Mouse (Mus musculus) c-Kit-positive CD71-positive TER-119-negative erythroid progenitor cells, embryonic 14.5 days (primary cell): Measurements from ENCODE around the gene Pgrmc1.

Source experiments
- DNase-seq: peaks from one replicate; pipeline ENCODE4 v3.0.0-alpha.2; 2013; ENCODE audit warnings: low read depth

Pgrmc1 gene

DNA sequence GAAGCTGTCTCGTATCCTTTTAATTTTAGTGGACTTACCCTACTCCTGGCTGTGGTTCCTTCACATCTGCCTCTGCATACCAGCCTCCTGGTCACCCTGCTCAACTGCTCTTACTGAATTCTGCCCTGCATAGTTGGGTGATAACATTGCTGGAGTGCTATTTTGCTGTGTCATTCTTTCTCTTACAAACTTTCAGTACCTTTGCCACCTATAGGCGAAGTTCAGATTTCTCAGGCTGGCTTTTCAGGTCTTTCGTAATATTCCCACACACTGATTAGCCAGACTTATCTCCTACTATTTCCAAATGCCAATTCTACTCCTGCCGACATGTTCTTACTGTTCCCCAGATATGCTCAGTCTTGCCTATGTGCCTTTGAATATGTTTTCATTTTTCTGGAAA lies 6.0 kb downstream of the Pgrmc1 start:
- DNase-seq, result no peak

DNA sequence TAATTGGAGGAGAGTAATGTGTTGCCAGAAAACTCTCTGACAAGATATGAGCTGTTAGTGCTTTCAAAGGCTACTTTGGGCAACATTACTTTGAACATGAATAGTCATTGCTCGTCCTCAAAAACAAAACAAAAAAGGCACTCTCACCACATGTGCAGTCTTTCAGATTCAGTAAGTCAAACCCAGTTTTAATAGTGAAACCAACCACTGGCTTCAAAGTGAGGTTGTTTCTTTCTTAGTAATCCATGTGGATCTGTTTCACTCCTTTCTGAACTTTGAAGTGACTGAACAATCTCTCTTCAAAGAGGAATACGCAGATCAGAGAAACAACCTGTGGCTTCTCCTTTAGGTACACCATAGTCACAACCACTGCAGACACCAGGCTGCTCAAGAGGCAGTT lies 11.1 kb downstream of the Pgrmc1 start:
- no peak for DNase-seq

DNA sequence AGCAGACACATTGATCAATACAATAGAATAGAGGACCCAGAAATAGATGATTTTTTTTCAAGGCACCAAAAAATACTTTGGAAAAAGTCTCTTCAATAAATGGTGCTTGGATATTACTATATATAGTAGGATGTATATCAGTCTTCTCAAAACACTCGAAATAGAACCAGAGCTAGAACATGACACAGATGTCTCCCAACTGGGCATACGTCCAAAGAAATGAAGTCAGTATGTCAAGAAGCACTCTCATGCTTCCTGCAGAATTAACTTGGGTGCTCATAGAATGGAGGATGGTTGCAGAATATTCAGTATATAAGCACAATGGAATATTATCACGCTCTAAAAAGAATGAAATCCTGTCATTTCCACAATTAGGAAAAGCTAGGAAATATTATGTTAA lies 30.1 kb downstream of the Pgrmc1 start:
- DNase-seq, result no peak

DNA sequence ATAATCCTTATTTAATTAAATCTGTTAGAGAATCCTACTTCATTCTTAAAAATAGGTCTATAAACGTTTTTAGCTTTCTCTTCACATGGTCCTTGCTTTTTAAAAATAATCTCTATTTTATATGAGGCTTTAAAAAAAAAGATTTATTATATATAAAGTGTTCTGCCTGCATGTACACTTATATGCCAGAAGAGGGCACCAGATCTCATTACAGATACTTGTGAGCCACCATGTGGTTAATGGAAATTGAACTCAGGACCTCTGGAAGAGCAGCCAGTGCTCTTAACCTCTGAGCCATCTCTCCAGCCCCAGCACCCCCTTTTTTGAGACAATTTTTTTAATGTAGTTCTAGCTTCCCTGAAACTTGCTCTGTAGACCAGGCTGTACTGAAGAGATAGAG lies 32.8 kb downstream of the Pgrmc1 start:
- no peak for DNase-seq

DNA sequence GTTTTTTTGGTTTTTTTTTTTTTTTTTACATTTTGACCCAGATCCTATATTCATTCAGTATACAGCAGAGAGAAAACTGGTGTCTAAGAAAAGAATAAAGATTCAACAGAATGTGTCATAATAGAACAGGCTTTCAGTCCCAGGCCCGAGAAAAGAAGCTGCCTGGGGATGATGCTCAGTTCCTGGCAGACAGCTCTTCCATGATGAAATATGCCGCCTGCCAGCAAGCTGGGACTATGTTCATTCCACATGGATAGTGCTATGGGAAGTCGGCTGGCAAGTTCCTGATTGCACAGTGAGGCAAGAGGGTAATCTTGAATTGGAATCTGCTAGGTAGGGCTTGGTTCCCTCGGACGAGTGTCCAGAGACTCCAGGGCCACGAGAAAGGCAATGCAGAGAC lies 42.0 kb downstream of the Pgrmc1 start:
- no peak for DNase-seq

DNA sequence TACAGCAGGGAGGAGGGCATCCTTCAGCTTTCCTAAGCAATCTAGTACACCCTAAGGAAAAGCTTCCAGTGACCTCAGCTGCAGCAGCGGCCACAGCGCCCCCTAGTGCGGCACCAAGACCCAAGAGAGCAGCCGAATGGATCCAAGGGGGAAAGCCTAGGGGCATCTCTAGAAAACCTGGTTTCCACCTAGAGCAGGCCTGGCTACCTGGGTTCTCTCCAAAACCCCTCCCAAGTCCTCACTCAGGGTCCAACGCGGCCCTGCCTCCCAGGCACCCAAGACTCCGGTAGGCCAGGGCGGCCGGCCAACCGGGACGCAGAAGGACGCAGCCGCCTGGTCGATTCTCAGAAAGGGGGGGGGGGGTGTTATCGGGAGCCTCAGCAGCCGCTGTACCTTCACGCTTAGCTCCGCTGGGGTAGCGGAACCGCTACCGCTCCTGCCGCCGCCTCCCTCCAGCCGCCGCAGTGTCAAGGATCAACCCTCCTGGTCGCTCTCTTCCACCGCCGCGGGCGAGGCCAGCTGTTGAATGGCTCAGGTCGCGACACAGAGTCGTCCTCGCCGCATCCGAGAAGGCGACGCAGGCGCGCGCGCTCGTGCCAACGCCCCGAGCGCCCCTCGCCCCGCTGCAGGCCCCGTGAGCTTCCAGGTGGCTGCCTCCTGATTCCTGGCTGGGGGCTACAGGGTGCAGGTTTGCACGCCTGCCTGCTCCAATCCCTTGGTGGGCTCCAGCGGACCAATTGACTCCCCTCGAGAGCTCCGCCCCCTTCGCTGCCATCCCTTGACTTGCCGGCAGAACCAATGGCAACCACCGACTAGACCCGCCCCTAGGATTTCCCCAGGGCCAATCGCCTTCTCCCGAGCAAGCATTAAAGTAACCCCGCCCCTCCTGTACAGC lies 46.9 kb downstream of the Pgrmc1 start, which contains the start of gene Akap17b:
Akap17b (minus strand) TSS at position 739 of the 895 bp plus-strand sequence.
- DNase-seq, result peak; percentile 70
